Mouse (Mus musculus): ENCODE measurements at regions not wholly inside any gene's neighbourhood (a gene's known extent, or its start where the extent isn't known, plus 50 kb on each side); places are given as distances from the start of the nearest gene placed in this dataset.

- no peak for DNase-seq (ENCODE audit: extremely low read depth, insufficient read length, low spot score)
Measured at GRCm38 (mm10) chr10:117480456-117480850, 100.6 kb upstream of the Cpsf6 start.

- no peak for DNase-seq (ENCODE audit: extremely low read depth, insufficient read length, low spot score)
Measured at GRCm38 (mm10) chr10:117479721-117480455, 100.1 kb upstream of the Cpsf6 start.

- no peak for DNase-seq (ENCODE audit: extremely low read depth, insufficient read length, low spot score)
Measured at GRCm38 (mm10) chr10:117478931-117479280, 99.1 kb upstream of the Cpsf6 start.

GRCm38 (mm10) chr10:117478202-117478930 lies 98.6 kb upstream of the Cpsf6 start:
- no peak for DNase-seq (ENCODE audit: extremely low read depth, insufficient read length, low spot score)

GRCm38 (mm10) chr10:117477331-117478201 lies 97.8 kb upstream of the Cpsf6 start:
- DNase-seq (ENCODE audit: extremely low read depth, insufficient read length, low spot score): no peak

- no peak for DNase-seq (ENCODE audit: extremely low read depth, insufficient read length, low spot score)
Measured at GRCm38 (mm10) chr10:117475086-117475945, 95.5 kb upstream of the Cpsf6 start.

- no peak for DNase-seq (ENCODE audit: extremely low read depth, insufficient read length, low spot score)
Measured at GRCm38 (mm10) chr10:117474351-117475085, 94.7 kb upstream of the Cpsf6 start.

GRCm38 (mm10) chr10:117473471-117473870 lies 93.7 kb upstream of the Cpsf6 start:
- no peak for DNase-seq (ENCODE audit: extremely low read depth, insufficient read length, low spot score)

- no peak for DNase-seq (ENCODE audit: extremely low read depth, insufficient read length, low spot score)
Measured at GRCm38 (mm10) chr10:117472568-117472930, 92.7 kb upstream of the Cpsf6 start.

GRCm38 (mm10) chr10:117471818-117472567 lies 92.2 kb upstream of the Cpsf6 start:
- DNase-seq (ENCODE audit: extremely low read depth, insufficient read length, low spot score): no peak

GRCm38 (mm10) chr10:117471036-117471817 lies 91.4 kb upstream of the Cpsf6 start:
- DNase-seq (ENCODE audit: extremely low read depth, insufficient read length, low spot score): no peak

- no peak for DNase-seq (ENCODE audit: extremely low read depth, insufficient read length, low spot score)
Measured at GRCm38 (mm10) chr10:117470481-117470880, 90.7 kb upstream of the Cpsf6 start.

GRCm38 (mm10) chr10:117469573-117470090 lies 89.8 kb upstream of the Cpsf6 start:
- no peak for DNase-seq (ENCODE audit: extremely low read depth, insufficient read length, low spot score)

GRCm38 (mm10) chr10:117468931-117469572 lies 89.2 kb upstream of the Cpsf6 start:
- DNase-seq (ENCODE audit: extremely low read depth, insufficient read length, low spot score): no peak

GRCm38 (mm10) chr10:117468381-117468780 lies 88.6 kb upstream of the Cpsf6 start:
- DNase-seq (ENCODE audit: extremely low read depth, insufficient read length, low spot score): no peak

- no peak for DNase-seq (ENCODE audit: extremely low read depth, insufficient read length, low spot score)
Measured at GRCm38 (mm10) chr10:117467161-117467560, 87.3 kb upstream of the Cpsf6 start.

- no peak for DNase-seq (ENCODE audit: extremely low read depth, insufficient read length, low spot score)
Measured at GRCm38 (mm10) chr10:117466391-117466790, 86.6 kb upstream of the Cpsf6 start.
